Mouse (Mus musculus): ENCODE data around the gene Cacna1s. TPM values are rescaled to one million over a fixed set of nuclear protein-coding genes. Genes with fewer than 3 reads are reported as not detected.
A peak's percentile ranks its signal among the peaks of the same experiment; 100 is the strongest.

Gene Cacna1s
- total RNA-seq, 1 experiment from 2014 or later: 0.26 TPM

DNA sequence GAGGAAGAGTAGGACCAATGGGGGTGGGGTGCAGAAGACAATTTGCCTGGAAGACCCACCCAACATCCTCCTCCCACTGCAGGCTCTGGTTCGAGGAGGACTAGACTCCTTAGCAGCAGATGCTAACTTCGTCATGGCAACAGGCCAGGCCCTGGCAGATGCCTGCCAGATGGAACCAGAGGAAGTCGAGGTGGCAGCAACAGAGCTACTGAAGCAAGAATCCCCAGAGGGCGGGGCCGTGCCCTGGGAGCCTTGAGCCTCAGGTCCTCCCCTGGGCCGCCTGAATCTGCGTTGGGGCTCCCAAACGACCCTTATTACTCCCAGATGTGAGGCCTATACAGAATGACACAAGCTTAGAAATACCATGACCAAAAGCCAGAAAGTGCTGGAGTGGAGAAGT lies 66.3 kb downstream of the Cacna1s start:
- DNase-seq: peak; percentile 55

DNA sequence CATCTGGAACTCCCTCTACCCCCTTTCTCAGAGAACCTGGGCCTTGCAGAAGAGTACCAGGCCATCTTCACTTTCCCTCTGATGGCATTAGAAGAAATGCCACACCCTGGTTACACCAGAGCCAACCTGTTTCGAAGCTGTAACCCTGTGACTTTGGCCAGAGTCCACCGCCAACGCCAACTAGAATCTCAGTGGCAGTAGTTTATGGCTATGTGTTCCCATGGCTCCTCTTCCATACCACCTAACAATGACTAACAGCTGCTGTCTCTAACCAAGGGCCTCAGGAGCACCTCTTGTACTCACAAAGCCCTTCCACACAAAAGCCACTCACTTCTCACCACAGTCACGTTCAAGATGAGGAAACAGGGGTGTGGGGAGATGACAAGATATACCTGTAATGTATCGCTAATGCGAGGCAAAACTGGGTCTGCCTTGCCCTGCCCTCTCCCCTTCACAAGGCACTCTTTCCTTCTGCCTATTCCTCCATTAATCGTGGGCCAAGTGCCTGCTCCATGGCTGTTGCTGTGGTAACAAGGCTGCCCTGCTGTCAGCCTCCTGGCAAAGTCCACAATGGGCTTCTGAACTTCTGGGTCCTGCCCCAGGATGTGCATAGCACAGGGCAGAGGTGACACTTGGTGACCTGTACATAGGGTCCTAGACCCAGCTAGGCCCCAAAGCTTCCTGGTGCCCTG lies 67.2 kb downstream of the Cacna1s start:
- DNase-seq: no peak

DNA sequence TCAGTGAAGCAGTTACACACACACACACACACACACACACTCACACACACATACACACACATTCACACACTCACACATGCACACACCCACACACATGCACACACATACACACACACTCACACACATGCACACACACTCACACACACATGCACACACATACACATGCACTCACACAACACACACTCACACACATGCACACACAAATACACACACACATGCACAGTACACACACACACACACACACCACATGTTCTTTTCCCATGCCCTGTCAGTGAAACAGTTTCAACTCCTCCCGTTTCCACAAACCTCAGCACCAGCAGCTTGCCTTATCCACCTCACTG lies 67.7 kb downstream of the Cacna1s start:
- no peak for DNase-seq

DNA sequence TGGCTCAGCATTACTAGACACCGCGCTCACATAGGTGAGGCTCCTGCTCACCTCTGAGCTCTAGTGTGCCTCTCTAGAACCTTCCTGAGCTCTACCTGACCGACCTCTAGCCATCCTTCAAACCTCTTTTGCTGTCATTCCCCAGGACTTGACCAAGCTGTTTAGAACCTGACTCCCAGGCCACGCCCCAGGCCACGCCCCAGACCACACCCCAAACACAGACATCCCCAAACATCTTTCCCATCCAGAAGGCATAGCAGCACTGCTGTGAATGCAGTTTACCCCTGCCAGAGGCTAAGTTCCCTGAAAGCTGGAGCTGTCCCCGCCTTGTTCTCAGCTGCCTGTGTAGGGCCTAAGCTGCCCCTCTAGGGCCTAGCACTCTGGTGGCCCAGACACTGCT lies 68.2 kb downstream of the Cacna1s start:
- DNase-seq: no peak

DNA sequence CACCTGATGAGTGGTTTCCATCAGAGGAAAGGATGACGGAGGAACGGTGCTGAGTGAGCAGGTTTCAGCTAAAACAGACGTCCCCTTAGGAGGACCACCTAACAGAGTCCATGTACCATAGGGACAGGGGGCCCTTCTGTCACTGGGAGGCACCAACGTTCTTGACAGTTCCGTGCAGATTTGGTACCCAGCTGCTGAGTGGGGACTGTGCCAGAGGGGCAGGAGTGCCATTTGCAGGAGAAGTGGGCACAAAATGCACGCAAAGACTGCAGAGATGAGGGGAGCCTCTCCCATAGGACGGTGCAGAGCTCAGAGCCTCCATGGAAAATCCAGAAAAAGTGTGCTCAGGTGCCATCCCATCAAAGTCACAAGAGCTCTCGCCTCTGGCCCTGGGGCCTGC lies 69.5 kb downstream of the Cacna1s start:
- no peak for DNase-seq

DNA sequence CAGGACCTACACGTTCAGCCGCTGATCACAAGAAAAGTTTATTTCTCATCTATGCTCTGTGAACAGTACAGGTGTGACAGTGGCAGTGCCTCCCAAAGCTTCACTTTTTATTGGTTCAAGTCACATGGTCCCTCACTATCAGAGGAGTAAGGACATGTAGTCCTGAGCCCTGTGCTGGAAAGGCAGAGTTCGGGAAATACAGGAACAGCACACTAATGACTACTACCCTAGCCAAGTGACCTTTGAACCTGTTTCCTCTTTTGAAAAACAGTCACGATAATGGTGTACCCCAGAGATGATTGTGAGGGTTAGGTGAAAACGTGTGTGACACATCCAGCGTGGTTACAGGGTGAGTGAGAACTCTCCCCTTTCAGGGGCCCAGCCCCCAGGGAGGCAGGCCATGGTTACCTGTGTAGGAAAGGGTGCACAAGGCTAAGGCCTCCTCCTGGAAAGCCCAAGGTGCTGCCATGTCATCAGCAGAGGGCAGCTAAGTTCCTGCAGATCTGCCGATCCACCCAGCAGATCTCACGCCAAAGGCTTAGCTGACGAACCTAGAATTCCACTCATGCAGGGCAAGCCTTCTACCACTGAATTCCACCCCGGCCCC lies 73.7 kb downstream of the Cacna1s start:
- DNase-seq: no peak

DNA sequence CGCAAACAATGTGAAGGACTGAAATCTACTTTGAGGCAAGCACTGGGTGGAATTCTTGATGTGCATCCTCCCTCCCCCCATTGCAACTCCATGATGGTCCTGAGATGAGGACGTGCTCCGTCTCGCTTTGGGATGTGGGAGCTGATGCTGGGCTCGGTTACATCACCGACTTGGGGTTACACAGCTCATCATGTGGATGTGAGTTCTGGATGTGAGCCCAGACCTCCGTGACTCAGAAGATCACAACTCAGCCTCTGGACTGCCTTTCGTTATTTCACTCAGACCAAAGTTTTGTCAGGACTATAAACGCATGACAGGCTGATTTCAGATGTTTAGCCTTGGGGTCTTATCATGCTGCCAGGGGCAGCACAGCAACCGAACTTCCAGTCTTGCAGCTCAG lies 74.3 kb downstream of the Cacna1s start:
- DNase-seq: peak; percentile 87

DNA sequence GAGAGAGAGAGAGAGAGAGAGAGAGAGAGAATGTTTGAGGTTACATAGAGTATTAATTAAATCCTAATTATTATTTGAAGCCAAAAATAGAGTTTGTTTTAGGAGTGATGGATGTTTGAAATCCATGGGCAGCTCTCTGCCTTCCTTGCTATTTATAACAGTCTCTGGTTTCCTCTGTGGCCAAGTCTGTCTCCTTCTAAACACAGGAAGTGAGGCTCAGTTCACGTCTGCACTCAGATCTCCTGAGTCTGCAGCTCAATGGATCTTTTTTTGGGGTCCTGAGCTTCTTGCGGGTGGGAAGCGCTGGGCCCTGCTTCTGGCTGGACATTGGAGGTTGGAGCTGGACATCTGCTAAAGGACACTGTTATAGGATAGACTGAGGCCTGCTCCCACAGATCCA lies 75.3 kb downstream of the Cacna1s start:
- no peak for DNase-seq

DNA sequence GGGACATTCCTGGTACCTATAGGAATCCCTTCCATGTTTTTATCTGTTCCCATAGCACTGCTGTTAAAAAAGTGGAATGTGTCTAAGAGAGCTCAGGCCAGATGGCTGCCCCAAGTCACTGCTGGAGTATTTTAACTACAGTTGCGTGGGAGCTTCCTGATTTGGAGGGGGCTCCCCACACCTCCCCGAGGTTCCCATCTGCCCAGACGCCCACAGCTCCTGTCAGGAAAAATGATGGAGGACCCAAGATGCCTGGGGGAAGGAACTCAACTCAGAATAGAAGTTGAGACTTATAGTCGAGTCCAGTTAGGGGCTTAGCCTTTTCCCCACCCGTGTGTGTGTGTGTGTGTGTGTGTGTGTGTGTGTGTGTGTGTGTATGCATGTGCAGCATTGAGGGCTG lies 75.9 kb downstream of the Cacna1s start:
- DNase-seq: no peak

DNA sequence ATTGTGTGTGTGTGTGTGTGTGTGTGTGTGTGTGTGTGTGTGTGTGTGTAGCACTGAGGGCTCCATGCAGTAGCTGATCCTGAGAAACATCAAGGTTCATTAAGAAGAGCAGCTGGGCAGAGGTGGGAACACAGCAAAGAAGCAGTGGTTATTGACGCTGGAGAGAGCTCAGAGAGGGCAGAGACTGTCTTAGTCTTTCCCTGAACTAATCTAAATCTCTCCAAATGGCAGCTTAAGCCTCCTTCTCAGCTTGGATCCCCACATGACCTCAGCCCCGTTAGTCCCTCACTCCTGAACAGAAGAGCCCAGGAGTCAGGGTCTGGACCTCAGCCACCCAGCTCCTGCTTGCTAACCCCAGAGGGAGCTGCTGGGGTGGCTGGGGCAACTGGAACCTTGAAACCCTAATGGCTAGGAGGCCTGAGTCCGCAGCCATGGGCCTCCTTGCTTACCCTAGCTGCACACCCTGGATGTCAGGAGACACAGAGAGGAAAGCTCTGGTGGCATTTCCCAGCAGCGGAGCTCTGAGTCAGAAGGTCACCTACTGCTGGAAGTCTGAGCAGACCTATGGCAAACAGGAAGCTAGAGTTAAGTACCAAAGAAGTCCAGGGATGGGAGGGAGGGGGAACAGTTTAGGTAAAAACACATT lies 76.5 kb downstream of the Cacna1s start:
- DNase-seq: peak; percentile 53

DNA sequence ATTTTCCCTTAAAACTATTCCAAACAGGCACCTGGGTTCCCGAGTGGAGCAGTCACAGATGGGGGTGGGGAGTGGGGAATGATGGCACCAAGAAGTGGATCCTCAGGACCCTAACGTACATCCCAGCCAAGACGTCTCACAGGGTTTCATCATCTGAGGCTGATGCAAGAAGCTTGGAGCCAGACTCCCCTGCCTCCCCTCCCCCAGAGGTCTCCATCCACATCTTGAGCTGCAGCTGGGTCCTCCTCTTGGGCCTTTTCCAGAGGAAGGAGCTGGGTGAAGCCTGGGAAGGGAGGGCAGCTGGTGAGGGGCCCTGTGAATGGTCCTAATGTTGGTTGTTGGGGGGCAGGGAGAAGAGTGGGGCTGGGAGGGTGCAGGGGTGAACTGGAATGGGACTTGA lies 77.6 kb downstream of the Cacna1s start:
- DNase-seq: no peak

DNA sequence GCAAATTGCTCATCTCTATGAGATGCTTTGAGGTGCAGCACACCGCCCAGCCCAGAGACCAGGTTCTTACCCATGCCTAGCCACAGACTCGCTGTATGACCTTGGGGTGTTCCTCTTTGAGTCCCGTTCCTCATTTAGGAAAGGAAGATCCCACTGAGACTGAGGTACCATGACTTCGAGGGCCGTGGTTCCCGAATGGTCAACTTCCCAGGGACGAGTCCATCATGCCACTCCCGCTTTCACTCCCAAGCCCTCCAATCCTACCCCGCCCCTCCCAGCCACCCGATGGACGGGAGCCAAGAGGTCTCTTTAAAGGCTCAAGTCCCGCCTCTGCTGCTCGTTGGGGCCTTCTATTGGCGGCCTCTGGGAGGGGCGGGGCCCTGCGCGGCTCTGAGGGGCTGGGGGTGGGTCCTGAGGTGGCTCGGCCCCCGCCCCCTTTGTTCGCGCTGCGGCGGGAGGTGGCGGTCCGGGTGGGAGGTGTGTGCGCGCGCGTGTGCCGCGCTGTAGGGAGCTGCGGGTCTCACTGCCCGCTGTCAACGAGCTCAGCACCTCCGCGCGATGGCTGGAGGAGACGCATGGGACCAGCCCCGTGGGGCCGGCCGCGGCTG lies 78.5 kb downstream of the Cacna1s start, which contains the start of gene Kif21b:
Kif21b (plus strand) TSS at position 439 of the 608 bp plus-strand sequence.
- peak; percentile 92 for DNase-seq

DNA sequence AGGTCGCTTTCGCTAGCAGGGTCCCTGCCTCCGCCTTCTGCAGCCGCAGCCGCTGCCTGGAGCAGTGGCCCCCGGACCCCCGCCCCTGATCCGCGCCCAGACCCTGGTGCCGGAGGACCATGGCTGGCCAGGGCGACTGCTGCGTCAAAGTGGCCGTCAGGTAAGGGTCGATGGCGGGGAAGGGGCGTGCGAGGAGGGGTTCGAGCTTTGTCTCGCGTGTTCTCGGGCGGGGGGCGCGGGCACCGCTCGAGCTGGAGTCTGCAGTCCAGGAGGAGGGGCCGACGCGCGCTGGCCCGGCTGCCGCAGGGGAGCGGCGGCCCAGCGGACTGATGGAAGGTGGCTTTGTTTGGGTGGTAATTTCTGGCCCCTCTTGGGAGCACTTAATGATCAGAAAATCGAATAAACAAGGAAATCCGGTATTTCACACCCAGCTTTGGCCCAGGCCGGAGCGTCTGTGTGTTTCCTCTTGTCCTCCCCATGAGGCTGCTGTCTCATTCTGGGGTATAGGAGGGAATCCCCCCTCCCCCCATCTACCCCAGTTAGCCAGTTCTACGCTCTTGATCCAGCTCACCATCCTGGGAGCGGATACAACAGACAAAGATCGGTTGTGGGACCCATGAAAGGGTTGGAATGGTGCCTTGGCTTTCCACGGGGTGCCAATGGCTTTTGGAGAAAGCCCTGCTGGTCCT lies 79.2 kb downstream of the Cacna1s start:
- no peak for DNase-seq

DNA sequence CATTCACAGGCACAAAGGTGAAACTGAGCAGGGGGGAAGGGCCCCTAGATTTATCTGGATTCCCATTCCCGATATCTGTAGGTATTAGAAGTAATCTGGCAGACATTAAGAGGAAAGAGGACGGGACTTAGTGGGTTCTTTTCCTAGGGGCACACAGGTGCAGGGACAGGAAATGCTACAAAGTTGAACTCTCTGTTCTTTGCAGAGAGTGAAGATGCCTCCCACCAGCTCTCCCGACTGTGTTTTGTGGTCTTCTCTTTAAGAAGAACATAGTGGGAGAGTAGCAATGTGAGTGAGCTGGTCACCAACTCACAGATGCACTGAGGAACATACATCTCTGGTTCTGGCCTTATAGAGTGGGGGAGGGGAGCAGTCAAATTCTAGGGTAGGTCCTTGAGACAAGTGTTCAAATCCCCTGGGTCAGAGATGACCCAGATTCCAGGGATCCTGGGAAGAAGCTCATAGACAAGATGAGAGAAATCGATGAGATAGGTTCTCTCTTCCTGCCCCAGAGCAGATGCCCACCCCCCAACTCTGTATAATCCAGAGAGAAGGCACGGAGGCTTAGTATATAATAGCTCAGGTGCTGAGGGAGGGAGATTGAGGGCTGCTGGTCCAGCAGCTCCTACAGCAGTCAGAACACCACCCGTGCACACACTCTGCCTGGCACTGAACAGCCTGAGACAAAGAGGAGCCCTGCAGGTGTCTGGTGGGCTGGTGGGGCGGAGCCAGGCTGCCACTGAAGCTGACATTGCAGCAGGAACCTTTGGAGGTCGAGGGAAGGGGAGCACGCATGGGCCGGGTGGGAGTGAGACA lies 80.0 kb downstream of the Cacna1s start:
- no peak for DNase-seq

DNA sequence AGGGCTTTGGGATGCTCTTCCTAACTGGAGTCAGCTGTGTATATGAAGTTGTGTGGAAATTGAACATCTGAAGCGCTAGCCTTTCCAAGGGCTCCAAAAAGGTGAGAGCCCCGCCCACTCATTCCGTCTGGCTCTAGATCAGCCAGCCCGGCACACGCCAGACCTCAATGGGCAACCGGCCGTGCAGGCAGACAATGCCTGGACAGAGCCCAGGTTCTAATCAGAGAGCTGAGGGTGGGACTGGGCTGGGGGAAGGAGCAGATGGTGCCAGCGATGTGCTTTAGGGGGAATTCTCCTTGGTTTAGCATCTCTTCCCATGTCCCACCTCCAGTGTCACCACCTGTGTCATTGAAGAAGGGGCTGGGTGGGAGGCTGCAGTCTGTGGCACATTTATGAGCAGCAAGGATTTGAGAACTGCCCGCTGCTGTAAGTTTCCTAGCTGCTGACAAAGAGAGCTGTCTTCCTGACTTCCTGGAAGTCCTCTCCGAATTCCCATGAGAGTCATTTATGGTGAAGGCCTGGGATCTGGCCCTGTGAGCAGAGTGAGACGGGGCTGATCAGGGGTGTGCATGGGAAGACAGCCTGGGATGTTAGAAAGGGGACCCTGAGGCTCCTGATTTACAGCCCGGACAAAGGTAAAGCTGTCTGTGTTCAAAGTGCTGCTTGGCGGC lies 81.2 kb downstream of the Cacna1s start:
- no peak for DNase-seq

DNA sequence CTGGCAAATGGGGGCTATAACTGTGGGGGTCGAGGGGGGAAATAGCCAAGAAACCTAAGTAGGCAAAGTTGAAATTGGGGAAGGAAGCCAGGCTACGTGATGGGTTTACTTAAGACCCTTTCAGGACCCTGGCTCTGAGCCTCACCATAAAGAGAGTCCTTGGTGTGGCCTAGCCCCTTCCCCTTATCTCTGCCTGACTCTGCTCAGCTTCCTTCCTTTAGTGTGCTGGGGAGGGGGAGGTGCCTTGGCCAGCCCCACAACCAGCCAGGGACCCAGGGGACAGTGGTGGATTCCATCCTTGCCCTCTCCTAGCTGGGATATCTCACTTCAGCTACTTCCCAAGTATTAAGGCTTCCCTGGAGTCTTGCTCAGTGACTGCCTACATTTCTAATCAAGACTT lies 82.0 kb downstream of the Cacna1s start:
- peak; percentile 4 for DNase-seq

DNA sequence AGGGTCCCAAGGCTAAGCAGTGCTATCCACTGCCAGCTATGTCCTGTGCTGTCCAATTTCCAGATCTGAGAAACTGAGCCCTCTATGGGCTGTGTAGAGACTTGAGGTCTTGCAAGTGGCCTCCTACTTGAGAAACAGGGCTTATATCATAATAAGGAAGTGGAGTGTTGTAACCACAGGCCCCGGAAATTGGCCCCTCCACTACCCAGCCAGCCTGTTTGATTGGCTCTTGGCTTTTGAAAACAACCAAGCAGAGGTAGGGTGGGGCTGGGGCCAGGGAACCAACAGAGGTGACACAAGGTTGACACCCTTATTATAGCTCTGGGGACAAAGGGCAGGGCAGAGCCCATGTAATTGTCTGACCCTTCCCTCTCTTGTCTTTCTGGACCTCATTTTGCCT lies 82.5 kb downstream of the Cacna1s start:
- DNase-seq: peak; percentile 45

DNA sequence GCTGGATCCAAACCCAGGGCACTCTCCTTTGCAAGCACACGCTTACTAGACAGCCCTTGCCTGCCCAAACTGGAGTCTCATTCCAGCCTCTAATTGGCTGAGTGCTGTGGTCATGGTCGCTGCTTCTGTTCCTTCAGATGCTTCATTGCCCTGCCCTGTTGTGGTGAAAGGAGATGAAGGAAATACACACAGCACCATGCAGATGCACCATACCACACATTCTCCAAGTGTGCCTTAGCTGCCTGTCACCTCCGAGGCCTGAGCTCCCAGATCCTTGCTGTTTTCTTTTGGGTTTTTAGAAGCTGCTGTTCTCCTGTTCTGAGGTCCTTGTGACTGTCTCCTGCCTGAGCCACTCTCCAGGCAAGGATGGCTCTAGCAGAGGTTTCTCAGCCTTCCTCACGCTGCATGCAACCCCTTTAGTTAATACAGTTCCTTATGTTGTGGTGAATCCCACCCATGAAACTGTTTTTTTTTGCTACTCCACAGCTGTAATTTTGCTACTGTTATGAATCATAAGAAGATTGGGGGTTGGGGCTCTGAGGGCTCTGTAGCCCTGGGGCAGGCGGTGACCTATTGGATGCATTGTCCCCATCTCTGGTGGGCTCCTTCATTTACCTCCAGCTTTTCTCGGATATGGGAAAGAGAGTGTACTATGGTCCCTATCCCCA lies 83.4 kb downstream of the Cacna1s start:
- DNase-seq: no peak

DNA sequence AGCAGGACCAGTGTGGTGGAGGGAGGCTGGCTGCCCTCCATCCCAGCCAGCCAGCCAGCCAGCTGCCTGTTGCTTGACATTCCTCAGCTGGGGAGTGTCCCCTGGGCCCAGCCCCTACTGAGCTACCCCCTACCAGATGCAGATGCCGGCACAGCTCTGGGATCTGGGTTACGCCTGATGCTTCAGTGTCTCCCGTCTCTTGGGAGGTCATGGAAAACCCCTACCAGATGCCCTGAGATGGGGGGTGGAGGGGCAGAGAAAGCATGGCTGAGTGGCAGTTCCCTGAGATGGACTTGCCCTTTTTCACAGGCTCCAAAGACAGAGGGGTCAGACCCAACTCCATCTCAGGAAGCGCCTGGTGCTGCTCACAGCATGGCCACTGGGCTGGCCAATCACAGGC lies 84.0 kb downstream of the Cacna1s start:
- no peak for DNase-seq

DNA sequence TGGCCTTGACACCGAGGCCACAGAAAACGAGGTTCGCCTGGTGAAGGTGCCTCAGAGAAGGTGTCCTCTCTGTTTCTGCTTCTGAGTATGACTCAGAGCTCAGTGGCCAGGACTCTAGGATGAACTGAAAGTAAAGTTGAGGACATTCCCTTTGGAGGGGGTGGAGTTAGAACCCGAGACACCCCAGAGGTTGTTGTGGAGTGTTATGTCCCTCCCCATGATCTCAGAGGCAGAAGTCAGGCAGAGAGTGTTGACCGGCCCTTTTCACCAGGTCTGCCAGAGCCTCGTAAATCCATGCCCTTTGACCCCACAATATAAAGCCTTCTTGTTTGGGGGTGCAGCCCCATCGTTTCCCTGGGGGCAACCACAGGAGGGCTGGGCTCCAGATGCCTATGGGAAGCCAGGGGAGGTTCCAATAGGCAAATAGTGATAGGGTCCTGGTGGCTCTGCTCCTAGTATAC lies 84.6 kb downstream of the Cacna1s start:
- no peak for DNase-seq

DNA sequence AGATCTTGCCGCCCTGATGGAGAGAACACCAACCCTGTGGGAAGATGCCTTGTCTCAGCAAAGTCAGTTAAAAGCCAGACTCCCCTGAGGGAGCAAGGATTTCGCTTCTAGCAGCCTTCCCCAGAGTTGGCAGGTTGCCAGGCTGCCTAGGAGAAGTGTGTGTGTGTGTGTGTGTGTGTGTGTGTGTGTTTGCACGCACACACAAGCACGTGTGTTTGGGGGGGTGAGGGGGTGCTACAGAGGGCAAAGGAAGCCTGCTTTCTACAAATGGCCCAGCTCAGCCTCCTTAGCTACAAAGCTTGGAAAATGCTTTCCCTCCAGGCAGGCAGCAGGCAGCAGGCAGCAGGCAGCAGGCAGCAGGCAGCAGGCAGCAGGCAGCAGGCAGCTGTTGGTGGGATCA lies 85.0 kb downstream of the Cacna1s start:
- peak; percentile 78 for DNase-seq
